Mouse (Mus musculus) WW6 (cell line): Measurements from ENCODE around the gene Slc35d3.

Experiments used
- DNase-seq: peaks from one replicate; pipeline ENCODE4 v3.0.0-alpha.2; 2013; ENCODE audit warnings: low read depth, low spot score

Gene Slc35d3

DNA sequence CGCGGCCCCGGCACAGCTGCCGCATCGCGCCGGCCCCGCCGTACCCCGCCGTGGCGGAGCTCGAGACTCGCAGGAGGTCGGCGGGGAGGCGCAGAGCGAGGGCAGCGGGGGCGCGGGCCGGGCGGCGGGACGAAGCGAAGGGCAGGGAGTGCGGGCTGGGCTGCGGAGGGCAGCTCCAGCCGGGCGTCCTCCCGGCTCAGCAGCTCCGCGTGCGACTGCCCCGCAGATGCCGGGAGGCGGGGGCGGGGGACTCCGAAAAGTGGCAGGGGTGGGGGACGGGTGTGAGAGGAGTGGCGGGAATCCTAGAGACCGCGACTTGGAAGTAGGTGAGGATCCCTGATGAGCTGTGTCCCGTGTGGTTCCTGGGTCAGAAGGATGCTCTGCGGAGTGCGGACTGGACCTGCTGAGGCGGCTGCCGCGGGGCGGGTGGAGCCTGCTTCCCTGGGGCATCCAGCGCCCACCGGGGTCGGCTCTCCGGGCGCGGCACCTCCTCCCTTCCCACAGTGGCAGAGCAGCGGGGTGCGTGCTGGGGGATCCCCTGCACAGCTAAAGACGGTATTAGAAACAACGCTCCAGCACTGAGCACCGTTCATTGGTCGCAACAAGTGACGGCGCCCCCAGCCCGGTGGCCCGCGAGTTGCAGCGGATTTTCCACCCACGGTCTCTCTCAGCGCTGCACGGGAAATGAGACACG is at the start of gene Slc35d3:
Gene Slc35d3, minus strand, starts transcription at position 462 of the 694 bp plus-strand sequence.
- DNase-seq, result no peak

DNA sequence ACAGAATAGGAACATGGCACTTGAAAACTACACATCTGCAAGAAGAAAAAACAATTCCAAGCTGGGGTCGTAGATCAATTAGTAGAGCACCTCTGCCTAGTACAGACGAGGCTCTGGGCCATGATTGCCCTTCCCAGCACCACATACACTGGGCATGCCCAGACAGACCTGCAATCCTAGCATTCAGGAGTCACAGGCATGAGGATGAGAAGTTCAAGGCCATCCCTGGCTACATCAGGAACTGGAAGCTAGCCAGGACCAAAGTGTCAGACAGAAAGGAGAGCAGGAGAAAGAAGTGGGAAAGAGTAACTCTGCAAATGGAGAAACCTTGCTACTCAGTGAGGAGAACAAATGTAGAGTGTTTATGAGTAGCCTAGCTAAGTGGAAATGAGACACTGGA is 48.9 kb upstream of the Slc35d3 start:
- no peak for DNase-seq

DNA sequence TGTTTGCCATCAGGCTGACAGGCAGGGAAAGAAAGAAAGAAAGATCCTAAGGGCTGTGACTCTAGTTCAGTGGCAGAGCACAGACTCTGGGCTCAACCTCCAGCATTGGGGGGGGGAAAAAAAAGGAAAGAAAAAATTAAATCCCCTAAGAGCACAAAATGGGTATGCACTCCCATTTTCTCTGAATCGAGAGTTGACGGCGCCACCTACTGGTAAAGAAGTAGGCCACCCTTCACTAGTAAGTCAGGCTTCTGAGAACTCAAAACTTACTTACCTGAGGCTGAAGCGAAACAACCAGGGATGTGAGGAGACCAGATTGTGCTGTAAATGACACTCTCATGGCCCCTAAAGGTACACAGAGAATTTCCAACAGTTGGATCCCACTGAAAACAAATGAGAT is 42.7 kb upstream of the Slc35d3 start:
- no peak for DNase-seq

DNA sequence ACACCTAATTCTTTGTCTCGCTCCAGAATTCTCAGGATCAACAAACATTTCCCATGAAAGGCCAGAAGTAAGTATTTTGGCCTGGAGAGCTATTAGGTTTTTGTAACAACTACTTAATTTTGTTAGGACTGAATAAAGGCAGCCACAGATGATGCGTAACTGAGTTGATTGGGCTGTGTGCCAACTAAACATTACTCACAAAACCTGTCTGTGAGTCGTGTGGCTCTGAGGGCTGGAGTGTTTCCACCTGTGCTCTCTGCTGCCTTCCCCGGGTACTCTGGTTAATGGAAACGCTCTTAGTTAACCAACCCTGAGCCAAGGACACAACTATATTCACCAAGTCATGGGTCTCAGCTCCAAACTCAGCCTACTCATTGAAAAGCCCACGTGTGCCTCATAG is 41.9 kb upstream of the Slc35d3 start:
- DNase-seq, result no peak

DNA sequence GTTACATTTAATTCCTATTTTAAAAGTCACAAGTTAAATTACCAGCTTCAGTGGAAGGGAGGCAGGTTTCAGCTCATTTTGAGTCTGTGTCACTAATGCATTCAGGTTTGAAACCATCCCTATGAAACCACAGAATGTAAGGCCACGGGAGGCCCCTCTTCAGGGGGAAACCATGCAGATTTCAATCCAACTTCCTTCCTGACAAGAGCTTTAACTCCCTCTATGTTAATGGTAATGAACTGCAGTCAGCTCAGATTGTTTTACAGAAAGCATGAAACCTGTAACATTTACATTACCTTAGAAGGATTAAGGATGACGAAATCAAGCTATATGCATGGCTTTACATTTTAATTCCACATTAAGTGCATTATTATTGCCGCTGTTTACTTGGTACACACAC is 40.4 kb upstream of the Slc35d3 start:
- no peak for DNase-seq

DNA sequence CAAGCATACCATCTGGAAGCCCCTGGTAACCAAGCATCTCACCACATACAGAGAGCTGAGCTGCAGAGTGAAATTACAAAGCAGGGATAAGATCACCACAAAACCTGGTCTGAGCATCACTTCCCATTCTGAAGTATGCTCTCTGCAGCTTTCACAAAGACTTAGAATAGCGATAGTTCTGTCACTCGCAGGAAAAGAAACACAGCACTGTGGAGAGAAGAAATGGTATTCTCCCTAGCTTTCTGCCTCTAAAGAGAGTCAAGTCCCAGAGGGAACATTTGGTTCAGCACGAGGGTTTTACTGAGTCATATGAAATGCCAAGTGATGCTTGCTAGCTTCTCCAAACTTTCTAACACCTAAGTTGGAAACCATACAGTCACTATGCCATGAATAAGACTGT is 38.6 kb upstream of the Slc35d3 start:
- DNase-seq, result no peak

DNA sequence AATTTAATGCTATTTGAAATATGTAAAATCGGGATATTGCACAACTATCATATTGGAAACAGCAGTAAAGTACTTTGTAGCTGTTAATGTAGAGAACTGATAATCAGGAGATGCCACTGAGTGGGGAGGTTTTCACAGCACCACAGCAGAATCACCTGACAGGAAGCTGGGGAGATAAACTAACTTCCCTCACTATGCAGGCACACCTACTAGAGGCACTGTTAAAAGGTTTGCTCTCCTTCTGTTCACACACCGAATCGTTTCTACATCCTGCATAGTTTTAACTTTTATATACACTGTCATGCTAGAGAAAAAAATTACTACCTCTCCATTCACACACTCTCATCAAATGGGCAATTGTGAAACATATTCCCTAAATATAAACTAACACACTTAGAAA is 35.0 kb upstream of the Slc35d3 start:
- no peak for DNase-seq

DNA sequence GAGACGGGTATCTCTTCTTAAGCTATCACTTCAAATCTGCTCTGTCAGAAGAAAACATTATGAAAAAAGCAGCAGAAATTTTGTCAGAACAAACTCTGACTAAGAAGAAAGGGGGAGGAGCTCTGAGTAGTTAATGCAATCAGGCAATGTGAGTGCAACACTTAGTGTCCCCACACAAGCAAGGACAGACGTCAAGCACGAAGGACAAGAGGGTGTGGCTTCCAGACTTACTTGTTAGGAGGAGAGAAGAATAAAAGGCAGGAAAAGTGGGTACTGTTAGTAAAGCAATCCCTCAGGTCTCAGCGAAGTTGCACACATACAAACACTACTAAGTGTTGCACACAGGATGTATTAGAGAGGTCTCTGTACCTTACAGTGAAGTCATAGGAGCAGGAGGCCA is 33.1 kb upstream of the Slc35d3 start:
- no peak for DNase-seq

DNA sequence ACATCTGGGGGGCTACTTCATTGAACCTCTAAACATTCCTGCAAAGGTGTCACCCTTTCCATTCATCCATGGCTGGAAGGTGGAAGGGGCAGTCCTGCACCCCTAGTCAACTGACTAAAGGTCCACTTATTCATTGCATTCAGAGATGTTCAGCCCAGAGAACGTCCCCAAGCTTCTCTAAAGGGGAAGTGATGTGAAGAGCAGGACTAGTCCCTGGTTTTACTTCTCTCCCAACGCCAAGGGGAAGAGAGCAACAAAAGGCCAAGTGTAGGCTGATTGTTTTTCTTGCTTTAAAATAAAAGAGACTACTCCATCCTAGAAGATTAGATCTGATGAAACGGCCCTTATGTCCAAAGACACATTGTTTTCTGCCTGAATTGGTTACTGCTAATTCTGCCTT is 29.2 kb upstream of the Slc35d3 start:
- DNase-seq, result no peak

DNA sequence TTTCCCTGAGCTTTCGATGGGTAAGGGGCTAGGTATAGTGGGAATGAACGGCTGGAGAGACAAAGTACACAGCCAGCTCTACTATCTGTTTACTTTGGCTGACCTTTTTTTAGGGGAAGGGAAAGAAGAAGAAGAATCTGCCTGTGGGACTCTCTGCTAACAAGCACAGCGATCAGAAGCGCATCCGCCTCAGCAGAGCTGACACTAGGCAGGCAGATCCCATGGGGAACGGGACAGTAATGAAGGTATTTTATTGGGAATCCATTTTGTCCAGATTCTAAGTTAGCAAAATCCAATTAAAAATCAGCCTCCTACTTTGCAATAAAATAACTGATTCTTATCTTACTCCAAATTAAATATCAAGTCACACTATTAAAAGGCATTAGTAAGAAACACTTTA is 27.9 kb upstream of the Slc35d3 start:
- DNase-seq, result no peak

DNA sequence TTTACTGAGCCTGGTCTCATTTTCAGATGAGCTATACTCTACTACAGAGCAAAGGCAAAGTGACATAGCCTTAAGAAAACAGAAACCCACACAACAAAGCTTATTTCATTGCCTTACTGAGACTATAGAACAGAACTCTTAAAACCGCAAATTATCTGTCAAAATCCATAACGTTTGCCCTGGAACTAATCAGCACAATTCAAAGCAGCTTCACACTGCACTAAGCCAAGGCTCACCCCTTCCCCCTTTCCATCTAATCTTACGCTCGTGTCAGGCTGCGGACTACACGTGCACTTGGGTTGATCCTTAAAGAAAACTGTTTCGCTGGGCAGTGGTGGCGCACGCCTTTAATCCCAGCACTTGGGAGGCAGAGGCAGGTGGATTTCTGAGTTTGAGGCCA is 26.4 kb upstream of the Slc35d3 start:
- DNase-seq, result no peak

DNA sequence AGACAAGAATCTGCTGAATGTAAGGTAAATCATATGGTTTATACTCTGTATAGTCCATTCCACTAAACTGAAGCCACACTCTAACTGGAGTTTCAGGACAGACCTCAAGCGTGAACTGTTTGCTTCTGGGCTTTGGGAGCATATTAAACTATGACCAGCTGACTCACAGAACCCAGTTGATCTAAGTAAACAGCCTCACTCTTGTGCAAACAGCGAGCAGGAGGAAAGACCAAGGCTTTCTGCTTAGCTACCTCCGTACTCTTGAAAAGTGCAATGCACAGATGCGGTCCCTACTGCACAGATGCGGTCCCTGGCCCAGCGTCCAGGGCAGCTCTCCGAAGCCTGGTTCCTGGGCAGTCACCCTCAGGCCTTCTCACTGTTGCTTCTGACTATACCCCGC is 26.0 kb upstream of the Slc35d3 start:
- DNase-seq, result no peak

DNA sequence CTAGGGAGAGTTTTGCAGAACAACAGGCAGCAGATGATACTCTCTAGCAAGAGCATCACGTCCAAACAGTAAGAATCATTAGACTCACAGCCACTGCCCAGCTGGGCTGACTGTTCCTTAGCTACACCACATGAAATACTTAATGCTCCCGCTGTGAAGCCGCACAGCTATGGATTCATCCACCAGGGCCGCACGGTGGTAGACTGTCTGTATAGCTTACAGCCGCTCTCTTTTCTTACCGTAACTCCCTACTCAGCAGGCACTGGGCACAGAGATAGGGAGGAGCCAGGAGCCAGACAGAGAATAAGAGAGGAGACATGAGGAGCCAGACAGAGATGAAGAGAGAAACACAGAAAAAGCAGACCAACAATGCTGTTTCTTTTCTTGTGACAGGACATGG is 25.4 kb upstream of the Slc35d3 start:
- DNase-seq, result no peak

DNA sequence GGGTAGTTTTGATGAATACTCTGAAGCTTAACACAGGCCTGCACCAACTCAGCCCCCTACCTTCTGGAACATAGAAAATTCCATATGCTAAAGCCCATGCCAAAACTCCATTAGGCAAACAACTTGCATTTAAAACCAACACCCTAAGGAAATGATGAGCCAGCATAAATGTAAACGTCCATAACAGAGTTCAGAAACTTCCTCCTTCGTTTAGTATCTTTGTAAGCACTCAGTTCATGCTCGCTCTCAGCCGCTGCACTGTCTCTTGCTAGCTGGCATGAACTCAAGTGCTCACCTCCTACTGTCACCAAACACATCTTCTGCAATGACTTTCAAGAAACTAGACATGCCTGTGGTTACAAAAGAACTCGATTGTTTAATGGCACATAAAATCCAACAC is 24.1 kb upstream of the Slc35d3 start:
- DNase-seq, result no peak

DNA sequence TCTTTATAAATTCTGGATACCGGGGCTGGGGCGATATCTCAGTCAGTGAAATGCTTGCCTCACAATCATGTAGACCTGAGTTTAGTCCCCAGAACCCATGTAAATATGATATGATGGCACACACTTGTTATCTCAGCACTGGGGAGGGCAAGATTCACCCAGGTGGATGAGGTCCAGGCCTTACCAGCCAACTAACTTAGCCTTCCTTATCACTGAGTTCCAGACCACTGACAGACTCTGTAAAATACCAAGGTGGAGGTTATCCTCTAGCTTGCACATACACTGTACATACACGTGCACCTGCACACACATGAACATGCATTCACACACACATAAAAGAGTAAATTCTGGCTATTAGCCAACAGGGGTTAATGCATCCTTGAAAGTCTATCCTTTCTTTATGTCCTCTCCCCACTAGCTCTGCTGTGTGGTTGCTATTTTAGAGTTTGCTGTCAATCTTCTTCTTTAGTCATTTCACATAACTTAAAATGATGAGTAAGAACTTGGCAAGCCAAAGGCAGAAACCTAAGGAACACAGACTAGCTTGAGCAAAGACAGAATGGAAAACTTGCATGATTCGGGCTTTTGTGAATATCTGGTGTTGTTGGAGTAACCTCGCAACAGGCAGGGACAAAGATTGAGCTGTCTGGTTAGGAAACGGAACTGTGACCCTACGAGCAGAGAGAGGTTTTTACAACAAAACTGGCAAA is 4.5 kb upstream of the Slc35d3 start:
- DNase-seq, result no peak

DNA sequence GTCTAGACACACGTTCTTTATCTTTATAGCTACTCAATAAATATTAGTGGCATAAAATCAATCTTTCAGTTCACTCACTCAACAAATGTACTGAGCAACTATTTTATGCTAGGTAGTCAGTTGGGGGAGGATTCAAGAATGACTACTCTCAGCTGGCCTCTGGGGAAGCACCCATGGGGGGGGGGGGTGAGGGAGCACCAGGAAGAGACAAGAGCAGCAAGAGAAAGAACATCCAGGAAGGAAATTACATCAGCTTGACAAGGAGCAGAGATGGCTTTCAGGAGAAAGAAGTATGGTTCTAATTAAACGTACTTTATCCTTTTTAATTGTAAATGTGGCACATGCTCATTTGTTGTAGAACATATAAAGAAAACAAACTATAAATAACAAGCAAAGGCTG is 2.4 kb upstream of the Slc35d3 start:
- DNase-seq, result no peak

DNA sequence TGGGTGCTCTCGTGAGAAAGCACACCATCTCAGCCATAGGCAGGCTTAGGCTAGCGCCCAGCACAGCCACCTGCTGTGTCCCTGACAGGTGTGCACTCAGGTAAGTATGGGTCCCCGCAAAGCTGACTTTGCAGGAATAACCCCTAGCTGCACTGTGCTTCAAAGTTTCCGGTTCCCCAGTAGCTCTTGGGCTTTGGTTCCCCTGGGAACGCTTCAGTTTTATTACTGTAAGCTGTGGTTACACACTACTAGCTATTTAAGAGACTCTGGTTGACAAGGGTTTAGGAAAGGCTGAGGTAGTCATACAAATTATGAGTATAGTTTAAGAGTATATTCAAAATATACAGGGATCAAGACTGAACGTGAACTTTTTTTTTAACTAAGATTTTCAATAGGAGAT is 1.5 kb upstream of the Slc35d3 start:
- no peak for DNase-seq

DNA sequence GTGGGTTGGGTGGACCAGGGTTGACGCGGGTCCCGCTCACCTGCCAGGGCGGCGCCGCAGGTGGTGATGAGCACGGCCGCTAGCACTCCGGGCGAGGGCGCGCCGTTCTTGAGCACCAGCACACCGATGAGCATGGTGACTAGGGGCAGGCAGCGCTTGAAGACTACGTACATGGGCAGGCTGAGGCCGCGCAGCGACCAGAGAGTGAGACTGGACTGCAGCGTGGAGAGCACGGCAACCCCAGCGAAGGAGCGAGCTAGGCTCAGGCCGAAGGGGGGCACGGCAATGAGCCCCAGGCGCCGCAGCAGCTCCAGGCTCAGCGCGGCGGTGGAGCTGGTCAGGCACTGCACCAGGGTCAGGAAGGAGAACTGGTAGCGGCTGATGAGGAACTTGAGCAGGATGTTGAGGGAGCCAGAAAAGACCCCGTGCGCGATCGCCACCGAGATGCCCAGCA is 688 bp downstream of the Slc35d3 start:
- no peak for DNase-seq

DNA sequence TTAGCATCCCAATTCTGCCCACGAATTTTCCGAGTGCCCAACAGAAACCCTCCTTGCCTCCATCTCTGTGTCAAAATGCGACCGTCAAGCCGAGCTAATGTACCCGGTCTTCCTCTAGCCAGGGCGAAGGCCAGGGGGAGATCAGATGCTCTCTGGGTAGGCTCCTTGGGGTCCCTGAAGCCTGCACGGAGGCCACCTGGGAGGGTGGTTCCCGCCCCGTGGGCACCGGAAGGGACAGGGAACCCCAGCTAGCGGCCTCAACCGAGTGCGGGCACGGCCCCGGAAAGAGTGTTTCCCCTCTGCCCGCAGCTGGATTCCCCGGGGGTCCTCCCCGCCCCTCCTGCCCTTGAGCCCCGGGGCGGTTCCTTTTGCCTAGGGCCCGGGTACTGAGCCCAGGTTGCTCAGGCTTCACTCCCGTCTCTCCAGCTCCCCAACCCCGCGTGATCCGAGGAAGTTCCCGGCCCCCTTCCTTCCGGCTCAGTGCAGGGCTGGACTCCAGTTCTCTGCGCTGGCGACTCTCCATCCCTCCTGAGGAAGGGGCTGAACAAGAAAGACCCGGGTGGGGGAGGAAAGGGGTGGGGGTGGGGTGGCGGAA is 1.4 kb downstream of the Slc35d3 start:
- no peak for DNase-seq

DNA sequence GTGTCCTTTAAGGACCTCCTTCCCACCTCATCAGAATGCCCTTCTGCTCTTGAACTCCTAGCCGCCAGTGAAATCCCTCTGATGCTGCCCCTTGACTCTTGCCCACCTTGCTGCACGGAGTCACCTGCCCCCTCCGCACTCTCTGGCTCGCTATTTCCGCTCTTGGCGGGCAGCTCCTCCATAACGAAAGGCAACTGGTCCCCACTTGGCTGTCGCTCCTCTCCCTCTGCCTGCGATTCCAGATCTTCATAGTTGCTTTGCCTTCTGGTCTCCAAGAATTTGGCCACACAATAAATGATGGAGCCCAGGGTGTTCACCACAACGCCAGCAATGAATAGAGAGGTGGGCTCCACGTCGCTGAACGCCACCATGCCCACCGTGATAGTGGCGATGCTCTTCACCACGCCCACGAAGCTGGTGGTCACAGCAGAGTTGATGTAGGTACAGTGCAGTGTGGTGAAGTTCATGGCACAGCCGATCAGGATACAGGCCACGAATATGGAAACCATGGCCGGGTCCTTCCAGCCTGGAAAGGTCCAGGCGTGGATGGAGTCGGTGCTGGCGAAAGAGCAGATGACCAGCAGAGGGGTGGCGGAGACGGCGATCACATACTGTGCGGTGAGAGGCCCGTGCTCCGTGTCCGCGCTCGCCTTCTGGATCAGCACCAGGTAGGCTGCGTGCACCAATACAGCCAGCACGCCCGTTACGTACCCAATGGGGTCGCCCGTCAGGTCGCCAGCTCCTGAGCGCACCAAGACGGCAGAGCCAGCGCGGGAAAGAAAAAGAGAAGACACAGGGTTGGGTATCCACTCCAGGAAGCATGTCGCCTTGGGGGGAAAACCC is 2.1 kb downstream of the Slc35d3 start:
- no peak for DNase-seq

DNA sequence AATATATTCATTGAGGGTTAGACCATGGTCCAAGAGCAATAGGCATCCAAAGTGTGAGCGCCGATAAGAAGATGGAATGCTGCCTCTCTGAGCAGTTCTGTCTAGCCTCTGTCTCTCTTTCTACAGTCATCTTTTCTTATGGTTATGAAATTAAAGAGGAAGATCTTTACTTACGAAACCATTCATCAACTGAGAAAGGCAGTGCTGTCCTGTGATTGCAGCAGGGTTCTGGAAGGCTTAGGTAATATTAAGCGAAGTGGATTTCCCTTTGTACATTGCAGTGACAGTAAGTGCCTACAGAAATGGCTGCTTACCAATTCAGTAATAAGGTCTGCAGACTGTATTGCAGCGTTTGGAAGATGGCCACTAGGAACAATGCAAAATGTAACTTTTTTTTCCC is 11.4 kb downstream of the Slc35d3 start:
- DNase-seq, result no peak
